In genomic region chr3:89912108-89912542, GRCm38 (mm10) we compare ENCODE assay signal across 8 mouse cellular contexts. TPM values are rescaled to one million over a fixed set of nuclear protein-coding genes. Genes with fewer than 3 reads are reported as not detected.
DNase-seq lines count a peak whose midpoint lies in the region; ATAC-seq and TF ChIP-seq lines count a peak whose summit lies in the region.

No protein-coding gene starts in this region.

- DNase-seq in cerebellum, postnatal 10 days = peak; percentile 19 to 33
- DNase-seq in cerebellum, adult 11-12 months = no peak
- DNase-seq in urinary bladder, adult 18-20 months (ENCODE audit: low spot score in 2 of 2) = peak; percentile 43 to 67
- no peak for DNase-seq in urinary bladder, postnatal 36 days (ENCODE audit: low spot score in 2 of 2)
- DNase-seq in liver, embryonic 14.5 days (ENCODE audit: low read depth in 3 of 3, low spot score in 3 of 3) = no peak
- DNase-seq in stomach, postnatal 0 days (ENCODE audit: low spot score) = peak; percentile 48
- no peak for DNase-seq in MN1 (ENCODE audit: low spot score)
- DNase-seq in testis, postnatal 10 days (ENCODE audit: low spot score) = no peak

- TF ChIP-seq CTCF in liver, embryonic 14.5 days (IDR thresholded peaks at IDR 0.05; ENCODE audit: low read depth) = no peak
- no peak for TF ChIP-seq CTCF in stomach, postnatal 0 days (IDR thresholded peaks at IDR 0.05; ENCODE audit: low read depth)

- no peaks in the 10 kb centered on the region for H3K36me3 ChIP-seq in liver, embryonic 14.5 days (replicated peaks; ENCODE audit: control insufficient read depth, insufficient read depth, low read depth)
- no peaks in the 10 kb centered on the region for H3K36me3 ChIP-seq in stomach, postnatal 0 days (ENCODE audit: control insufficient read depth, insufficient read depth, low read length)

- no peak for TF ChIP-seq EP300 in liver, embryonic 14.5 days (IDR thresholded peaks at IDR 0.05; ENCODE audit: low read depth)
- no peak for TF ChIP-seq EP300 in stomach, postnatal 0 days (optimal IDR thresholded peaks at IDR 0.05)

- no peak for ATAC-seq in liver, embryonic 14.5 days (ENCODE audit: insufficient read depth)
- peak; percentile 62 for ATAC-seq in stomach, postnatal 0 days (ENCODE audit: low FRiP score, low TSS enrichment)

- peak overlapping the region; percentile 75 for H3K4me2 ChIP-seq in liver, embryonic 14.5 days (ENCODE audit: low read depth)
- H3K4me2 ChIP-seq in stomach, postnatal 0 days (replicated peaks; ENCODE audit: low read depth) = peak overlapping the region; percentile 98

- H3K4me3 ChIP-seq in liver, embryonic 14.5 days (ENCODE audit: insufficient read depth in 1 of 2, low read depth in 2 of 2, low read length in 2 of 2) = peak overlapping the region; percentile 44 to 55; a peak in 3 of 4 replicates
- H3K4me3 ChIP-seq in stomach, postnatal 0 days (ENCODE audit: low read depth, low read length) = peak overlapping the region; percentile 61

- H3K9ac ChIP-seq in liver, embryonic 14.5 days (replicated peaks) = no peak overlapping the region
- peak overlapping the region; percentile 68; the same call in 1 of the 2 replicates for H3K9ac ChIP-seq in stomach, postnatal 0 days (ENCODE audit: low read length)

- no peak overlapping the region for H3K27ac ChIP-seq in liver, embryonic 14.5 days
- H3K27ac ChIP-seq in stomach, postnatal 0 days (replicated peaks) = peak overlapping the region; percentile 61

- peaks cover 31% of the 10 kb centered on the region for H3K27me3 ChIP-seq in liver, embryonic 14.5 days (ENCODE audit: control insufficient read depth, insufficient read depth, low read length)
- H3K27me3 ChIP-seq in stomach, postnatal 0 days (ENCODE audit: control insufficient read depth, insufficient read depth, low read length) = no peaks in the 10 kb centered on the region

- H3K4me1 ChIP-seq in liver, embryonic 14.5 days (replicated peaks; ENCODE audit: control insufficient read depth in 2 of 2, insufficient read depth in 2 of 2, low read length in 1 of 2) = peaks cover 0 to 9% of the 10 kb centered on the region in 2 experiments; a peak in 2 of 4 replicates
- H3K4me1 ChIP-seq in stomach, postnatal 0 days (replicated peaks; ENCODE audit: control insufficient read depth, insufficient read depth) = no peaks in the 10 kb centered on the region

- no peaks in the 10 kb centered on the region for H3K9me3 ChIP-seq in liver, embryonic 14.5 days (ENCODE audit: control insufficient read depth, low read length)
- no peaks in the 10 kb centered on the region for H3K9me3 ChIP-seq in stomach, postnatal 0 days (ENCODE audit: control insufficient read depth, low read length)

- 31% methylated on average over 6 of the region's 6 CpGs for WGBS in liver, embryonic 14.5 days (ENCODE audit: insufficient replicate concordance)
- 26% methylated on average over 6 of the region's 6 CpGs for WGBS in stomach, postnatal 0 days

RNA-seq across cellular contexts. Expression of gene Il6ra, which starts 0.9 kb away (rescaled TPM):
- 0.92 and 1.2 TPM in 2 replicates for polyA plus RNA-seq in liver, embryonic 14.5 days (2012; rRNA removed)
- polyA plus RNA-seq in liver, embryonic 14.5 days (2014; fragmentation: Nextera tagmentation; extraction: Ambion mirVana) = 1.3 and 1.9 TPM in 2 replicates
- 4.3 and 4.5 TPM in 2 replicates for polyA plus RNA-seq in stomach, postnatal 0 days (2015; fragmentation: Nextera tagmentation; extraction: Ambion mirVana)

RNA-seq across cellular contexts. Expression of gene Atp8b2, which starts 51.2 kb away (rescaled TPM):
- 2.9 and 3.4 TPM in 2 replicates for polyA plus RNA-seq in liver, embryonic 14.5 days (2012; rRNA removed)
- polyA plus RNA-seq in liver, embryonic 14.5 days (2014; fragmentation: Nextera tagmentation; extraction: Ambion mirVana) = 1.8 TPM in 2 replicates
- polyA plus RNA-seq in stomach, postnatal 0 days (2015; fragmentation: Nextera tagmentation; extraction: Ambion mirVana) = 4.2 and 5.0 TPM in 2 replicates

Comparison
In these comparisons a context has a peak if more than half of its experiments do, and no peak if none do; other contexts are left out.
1. DNase-seq: peak in cerebellum, postnatal 10 days (2 of 2), urinary bladder, adult 18-20 months (2 of 2) and stomach, postnatal 0 days (single experiment); none in cerebellum, adult 11-12 months (single experiment), urinary bladder, postnatal 36 days (0 of 2), liver, embryonic 14.5 days (0 of 3), MN1 (single experiment) and testis, postnatal 10 days (single experiment).